Mouse (Mus musculus) hindbrain, embryonic 15.5 days (tissue): ENCODE measurements at regions not wholly inside any gene's neighbourhood (a gene's known extent, or its start where the extent isn't known, plus 50 kb on each side); places are given as distances from the start of the nearest gene placed in this dataset.
"Not testable (repeated sequence)": the region's sequence is repeated elsewhere in the genome, so short reads cannot be mapped to it uniquely, and the experiment has no call there.

Experiments
- ATAC-seq: fragments of 200-750 bp; cut with Nextera tagmentation; 2 replicates; pipeline ENCODE4 v1.8.0; 2017; ENCODE audit warnings: low read depth, moderate number of reproducible peaks, moderate TSS enrichment; ENCODE audit not compliant: low FRiP score
- H3K27ac ChIP-seq: fragments of 300-500 bp; sonication (generic); replicated peaks from 2 replicates; pipeline ENCODE4 v1.5.1; 2015; ENCODE audit warnings: mild to moderate bottlenecking, inconsistent platforms
- H3K27me3 ChIP-seq: fragments of 300-500 bp; sonication (generic); 2 replicates; pipeline ENCODE4 v1.6.1; 2015; ENCODE audit warnings: control low read depth, inconsistent platforms
- H3K36me3 ChIP-seq: fragments of 300-500 bp; sonication (generic); 2 replicates; pipeline ENCODE4 v1.6.1; 2015; ENCODE audit warnings: control low read depth, inconsistent platforms
- H3K4me1 ChIP-seq: fragments of 300-500 bp; sonication (generic); replicated peaks from 2 replicates; pipeline ENCODE4 v1.6.1; 2015; ENCODE audit warnings: control low read depth, inconsistent platforms
- H3K4me2 ChIP-seq: fragments of 300-500 bp; sonication (generic); 2 replicates; pipeline ENCODE4 v1.6.1; 2015; ENCODE audit warnings: moderate library complexity, mild to moderate bottlenecking, inconsistent platforms
- H3K4me3 ChIP-seq: fragments of 300-500 bp; sonication (generic); 2 replicates; pipeline ENCODE4 v1.5.1; 2015; ENCODE audit warnings: mild to moderate bottlenecking, inconsistent platforms
- H3K9ac ChIP-seq: fragments of 300-500 bp; sonication (generic); 2 replicates; pipeline ENCODE4 v1.6.1; 2015; ENCODE audit warnings: inconsistent platforms
- H3K9me3 ChIP-seq: fragments of 300-500 bp; sonication (generic); 2 replicates; pipeline ENCODE4 v1.6.1; 2016; ENCODE audit warnings: control low read depth, inconsistent platforms
- WGBS: fragments of 180-500 bp; shearing (Covaris S2); methylation state at CpG from one replicate; pipeline ENCODE4 v1.1.7; 2015; 5-methylcytosine and 5-hydroxymethylcytosine counted together

GRCm38 (mm10) chr3:117054711-117055110 lies 85.9 kb upstream of the Palmd start:
- not testable (repeated sequence) for H3K36me3 ChIP-seq, H3K4me1 ChIP-seq, H3K4me3 ChIP-seq, H3K27ac ChIP-seq, H3K9me3 ChIP-seq, ATAC-seq, H3K27me3 ChIP-seq, H3K4me2 ChIP-seq, H3K9ac ChIP-seq
- 96% methylated on average over 3 of the region's 3 CpGs for WGBS

DNA sequence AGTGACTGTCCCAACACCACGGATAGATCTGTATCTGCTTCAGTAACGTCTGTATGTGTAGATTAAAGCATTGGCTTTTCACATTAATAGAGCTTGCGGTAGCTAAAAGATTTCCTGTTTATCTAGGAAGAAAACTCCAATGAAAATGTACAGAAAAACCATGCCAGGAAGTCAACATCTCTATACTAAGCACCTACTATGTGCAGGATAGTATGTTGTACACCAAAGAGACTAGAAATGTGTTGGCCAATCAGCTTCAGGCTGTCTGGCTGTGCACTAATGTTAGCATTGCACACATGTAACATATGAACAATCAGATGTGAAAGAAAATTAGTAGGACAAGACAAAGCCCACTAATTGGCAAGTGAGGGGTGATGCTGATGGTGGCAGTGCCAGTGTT lies 82.6 kb upstream of the Palmd start:
- Histone ChIP-seq H3K36me3 (no peaks in the 10 kb centered on the region), H3K9ac (no peak overlapping the region), H3K27me3 (no peaks in the 10 kb centered on the region), H3K9me3 (no peaks in the 10 kb centered on the region), H3K4me3 (no peak overlapping the region), H3K4me2 (no peak overlapping the region), H3K27ac (no peak overlapping the region), H3K4me1 (no peaks in the 10 kb centered on the region)
- no peak for ATAC-seq
- 85% methylated on average over 3 of the region's 3 CpGs for WGBS

DNA sequence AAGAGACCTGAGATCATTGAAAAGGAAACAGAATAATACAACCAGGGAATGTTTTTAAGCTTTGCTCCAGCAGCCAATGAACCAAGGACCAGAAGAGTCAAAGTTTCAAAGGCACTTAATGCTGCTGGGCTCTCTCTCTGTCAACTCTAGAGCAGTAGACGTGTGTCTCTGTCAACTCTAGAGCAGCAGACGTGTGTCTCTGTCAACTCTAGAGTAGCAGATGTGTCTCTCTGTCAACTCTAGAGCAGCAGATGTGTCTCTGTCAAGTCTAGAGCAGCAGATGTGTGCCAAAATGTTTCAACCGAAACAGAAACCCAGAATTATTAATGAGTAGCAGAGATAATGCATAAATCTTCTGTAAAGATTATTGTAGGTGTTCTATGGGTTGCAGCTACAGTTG lies 82.1 kb upstream of the Palmd start:
- Histone ChIP-seq H3K9ac (no peak overlapping the region), H3K9me3 (no peaks in the 10 kb centered on the region), H3K4me2 (no peak overlapping the region), H3K4me1 (no peaks in the 10 kb centered on the region), H3K27ac (no peak overlapping the region), H3K36me3 (no peaks in the 10 kb centered on the region), H3K4me3 (no peak overlapping the region), H3K27me3 (no peaks in the 10 kb centered on the region)
- WGBS: 70% methylated on average over 3 of the region's 3 CpGs
- ATAC-seq: no peak

- no peak overlapping the region for H3K9ac ChIP-seq
- WGBS: 74% methylated on average over 3 of the region's 3 CpGs
- no peak overlapping the region for H3K4me3 ChIP-seq
- H3K4me1 ChIP-seq: no peaks in the 10 kb centered on the region
- H3K4me2 ChIP-seq: no peak overlapping the region
- H3K9me3 ChIP-seq: no peaks in the 10 kb centered on the region
- no peak for ATAC-seq
- no peaks in the 10 kb centered on the region for H3K36me3 ChIP-seq
- no peak overlapping the region for H3K27ac ChIP-seq
- no peaks in the 10 kb centered on the region for H3K27me3 ChIP-seq
These were observed 80.6 kb upstream of the Palmd start for GRCm38 (mm10) chr3:117049410-117049809.

DNA sequence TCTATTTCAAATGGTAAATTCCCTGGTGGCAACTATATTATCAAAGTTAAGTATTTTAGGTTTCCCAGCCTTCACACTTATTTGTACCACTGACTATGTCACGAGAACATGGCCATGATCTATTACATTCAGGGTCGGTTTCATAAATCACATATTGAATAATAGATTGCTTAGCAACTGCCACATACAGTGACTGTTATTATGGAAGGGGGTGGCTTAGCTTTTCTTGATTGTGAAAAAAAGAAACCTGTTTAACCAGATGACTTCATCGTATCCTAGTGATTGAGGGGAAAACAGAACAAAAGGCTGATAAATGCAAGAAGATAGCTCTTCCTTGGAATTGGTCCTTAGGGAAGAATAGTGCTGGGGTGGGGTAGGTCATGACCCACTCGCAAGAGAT lies 76.0 kb upstream of the Palmd start:
- Histone ChIP-seq H3K4me2 (no peak overlapping the region), H3K27me3 (no peaks in the 10 kb centered on the region), H3K4me3 (no peak overlapping the region), H3K9me3 (no peaks in the 10 kb centered on the region), H3K9ac (no peak overlapping the region), H3K27ac (no peak overlapping the region), H3K36me3 (no peaks in the 10 kb centered on the region), H3K4me1 (no peaks in the 10 kb centered on the region)
- ATAC-seq: no peak
- whole genome bisulfite sequencing: 42% methylated on average over 4 of the region's 4 CpGs

DNA sequence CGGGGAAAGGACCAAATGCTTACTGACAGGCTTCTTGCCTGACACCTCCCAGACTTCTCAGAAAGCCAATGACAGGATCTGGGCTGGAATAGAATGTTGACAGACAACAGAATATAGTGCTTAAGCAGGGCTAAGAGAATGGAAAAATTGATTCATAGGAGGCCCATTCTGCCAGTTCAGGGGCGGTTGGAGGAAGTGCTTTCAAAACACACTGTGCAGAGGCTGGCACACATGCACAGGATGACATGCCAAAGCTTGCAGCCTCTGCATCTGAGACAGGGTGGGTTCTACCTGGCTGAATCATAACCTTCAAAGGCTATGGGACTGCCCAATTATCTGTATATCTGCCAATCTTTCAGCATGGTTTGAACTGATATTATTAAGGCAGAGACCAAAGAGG lies 75.5 kb upstream of the Palmd start:
- Histone ChIP-seq H3K9ac (no peak overlapping the region), H3K9me3 (no peaks in the 10 kb centered on the region), H3K27me3 (no peaks in the 10 kb centered on the region), H3K4me1 (no peaks in the 10 kb centered on the region), H3K36me3 (no peaks in the 10 kb centered on the region), H3K4me3 (no peak overlapping the region), H3K27ac (no peak overlapping the region), H3K4me2 (no peak overlapping the region)
- 75% methylated on average over 2 of the region's 2 CpGs for WGBS
- no peak for ATAC-seq

DNA sequence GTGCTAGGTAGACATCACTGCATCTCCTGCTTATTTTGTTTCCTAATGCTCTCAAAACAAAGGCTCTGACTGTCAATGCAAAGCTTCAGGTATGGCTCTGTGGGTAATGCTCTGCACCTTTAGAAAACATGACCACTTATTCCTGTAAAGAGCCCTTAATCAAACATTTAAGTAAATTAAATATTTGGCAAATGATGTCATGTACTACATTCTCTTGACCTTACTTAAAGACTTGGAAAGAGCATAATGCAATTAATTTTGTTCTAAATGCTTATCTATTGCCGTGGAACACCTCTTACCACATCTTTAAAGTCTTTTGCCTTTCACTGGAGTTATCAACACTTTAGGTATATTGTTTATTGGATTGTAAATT lies 70.1 kb upstream of the Palmd start:
- Histone ChIP-seq H3K4me3 (no peak overlapping the region), H3K9me3 (no peaks in the 10 kb centered on the region), H3K4me2 (no peak overlapping the region), H3K4me1 (no peaks in the 10 kb centered on the region), H3K27ac (no peak overlapping the region), H3K36me3 (no peaks in the 10 kb centered on the region), H3K9ac (no peak overlapping the region), H3K27me3 (no peaks in the 10 kb centered on the region)
- no peak for ATAC-seq
- 91% methylated on average over 1 of the region's 1 CpGs for WGBS

- no peak overlapping the region for H3K4me2 ChIP-seq
- 80% methylated on average over 4 of the region's 4 CpGs for WGBS
- ATAC-seq: no peak
- no peaks in the 10 kb centered on the region for H3K27me3 ChIP-seq
- H3K4me1 ChIP-seq: no peaks in the 10 kb centered on the region
- no peak overlapping the region for H3K4me3 ChIP-seq
- H3K9me3 ChIP-seq: no peaks in the 10 kb centered on the region
- H3K36me3 ChIP-seq: no peaks in the 10 kb centered on the region
- H3K27ac ChIP-seq: no peak overlapping the region
- H3K9ac ChIP-seq: no peak overlapping the region
These were observed 69.6 kb upstream of the Palmd start for GRCm38 (mm10) chr3:117038280-117038927.
